Mouse (Mus musculus): Measurements from ENCODE around the gene Camkmt. TPM values are rescaled to one million over a fixed set of nuclear protein-coding genes. Genes with fewer than 3 reads are reported as not detected.

Gene Camkmt
- polyA plus RNA-seq, 1 experiment = 4.8 TPM

DNA sequence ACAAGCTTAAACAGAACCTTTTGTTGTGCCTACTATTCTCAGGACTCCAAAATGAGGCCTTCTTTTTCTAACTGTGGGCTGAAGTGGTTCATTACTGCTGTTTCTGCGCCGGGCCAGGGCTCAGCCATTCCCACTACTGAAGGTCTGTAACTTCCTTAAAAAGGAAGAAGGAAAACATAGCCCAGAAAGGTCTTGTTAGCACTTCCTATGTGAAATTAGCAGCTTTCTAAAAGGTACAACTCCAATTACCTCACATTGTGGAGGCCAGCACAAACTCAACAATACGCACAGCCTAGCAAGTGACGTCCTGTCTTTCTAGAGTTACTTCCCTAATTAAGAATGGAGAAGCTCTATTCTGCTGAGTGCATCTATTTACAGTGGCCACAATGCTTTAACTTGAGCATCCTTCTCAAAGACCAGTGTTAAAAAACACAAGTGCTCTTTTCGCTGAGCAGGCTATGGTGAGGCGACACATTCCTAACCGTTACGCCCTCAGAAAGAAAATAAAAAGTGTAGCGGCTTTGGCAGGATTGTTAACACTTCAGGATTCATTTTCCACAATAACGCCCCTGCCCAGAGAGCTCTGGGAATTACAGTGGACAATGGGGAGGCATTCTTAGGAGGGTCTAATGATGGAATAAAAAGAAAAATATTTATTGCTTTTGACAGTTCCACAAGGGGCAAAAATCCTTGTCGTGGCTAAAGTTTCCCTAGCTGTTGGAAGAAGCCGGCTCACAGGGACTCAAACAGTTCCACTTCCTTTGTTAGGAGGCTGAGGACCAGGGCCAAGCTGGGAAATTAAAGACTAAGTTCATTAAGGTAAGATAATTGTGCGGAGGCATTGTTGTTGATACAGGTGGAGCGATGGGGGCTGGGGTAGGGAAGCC is 398.5 kb downstream of the Camkmt start:
- no peak overlapping the region for H3K27ac ChIP-seq (ENCODE audit: control insufficient read depth, insufficient read depth, low read depth, low read length)
- TF ChIP-seq CTCF (IDR thresholded peaks at IDR 0.05; ENCODE audit: control insufficient read depth, insufficient read depth, insufficient replicate concordance, low read depth, low read length) (no peak), POLR2A (IDR thresholded peaks at IDR 0.05; ENCODE audit: control insufficient read depth, low read depth, low read length) (no peak)
- H3K4me3 ChIP-seq (ENCODE audit: control insufficient read depth, low read depth, low read length) = no peak overlapping the region
- peaks cover 12% of the 10 kb centered on the region for H3K4me1 ChIP-seq (ENCODE audit: control insufficient read depth, insufficient read depth, low read length)
- no peaks in the 10 kb centered on the region for H3K36me3 ChIP-seq (ENCODE audit: control insufficient read depth, insufficient read depth, low read length)
- peaks cover 10% of the 10 kb centered on the region for H3K27me3 ChIP-seq (ENCODE audit: control insufficient read depth, insufficient read depth, low read length)

DNA sequence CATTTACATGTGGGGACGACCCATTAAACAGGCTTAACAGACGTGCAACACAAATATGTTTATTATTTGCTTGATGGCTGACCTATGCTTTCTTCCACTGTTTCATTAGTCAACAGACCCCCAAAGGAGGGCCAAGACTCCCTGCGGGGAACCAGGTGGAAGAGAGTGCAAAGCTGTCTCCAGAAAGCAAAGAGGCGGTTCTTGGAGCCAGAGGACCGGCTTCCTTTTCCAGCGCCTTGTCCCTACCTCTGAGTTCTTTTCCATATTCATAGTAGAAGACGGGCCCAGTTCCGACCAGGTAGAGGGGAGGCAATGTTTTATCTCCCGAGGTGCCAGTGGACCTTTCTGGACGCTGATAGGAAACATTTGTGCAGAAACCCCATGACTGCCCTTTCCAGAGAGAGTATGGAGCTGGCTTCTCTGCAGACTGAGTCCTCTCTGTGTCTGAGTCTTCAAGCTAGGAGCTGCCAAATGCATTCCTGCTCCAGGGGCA is 399.2 kb downstream of the Camkmt start:
- Histone ChIP-seq H3K27ac (ENCODE audit: control insufficient read depth, insufficient read depth, low read depth, low read length) (no peak overlapping the region), H3K4me3 (ENCODE audit: control insufficient read depth, low read depth, low read length) (no peak overlapping the region), H3K36me3 (ENCODE audit: control insufficient read depth, insufficient read depth, low read length) (no peaks in the 10 kb centered on the region), H3K27me3 (ENCODE audit: control insufficient read depth, insufficient read depth, low read length) (peaks cover 10% of the 10 kb centered on the region), H3K4me1 (ENCODE audit: control insufficient read depth, insufficient read depth, low read length) (peaks cover 12% of the 10 kb centered on the region)
- TF ChIP-seq POLR2A (IDR thresholded peaks at IDR 0.05; ENCODE audit: control insufficient read depth, low read depth, low read length) (no peak), CTCF (IDR thresholded peaks at IDR 0.05; ENCODE audit: control insufficient read depth, insufficient read depth, insufficient replicate concordance, low read depth, low read length) (no peak)

DNA sequence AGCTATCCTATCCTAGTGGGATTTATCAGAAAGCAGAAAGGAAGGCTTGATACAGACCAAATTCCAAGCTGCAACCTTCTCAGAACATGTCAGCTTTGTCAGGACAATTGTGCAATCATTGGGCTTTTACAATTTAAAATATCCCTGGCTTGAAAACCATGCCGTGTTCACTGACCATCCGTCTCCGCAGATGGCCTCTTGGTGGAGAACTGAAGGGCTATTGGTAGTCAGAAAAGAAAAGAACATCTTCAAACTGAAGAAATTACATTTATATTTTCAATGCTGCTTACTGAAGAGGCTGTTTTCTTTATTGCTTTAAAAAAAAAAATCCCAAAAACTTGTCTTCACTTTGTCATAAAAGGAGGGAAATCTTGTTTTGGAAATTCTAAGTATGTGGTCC is 401.1 kb downstream of the Camkmt start:
- Histone ChIP-seq H3K4me1 (ENCODE audit: control insufficient read depth, insufficient read depth, low read length) (peaks cover 2% of the 10 kb centered on the region), H3K4me3 (ENCODE audit: control insufficient read depth, low read depth, low read length) (no peak overlapping the region), H3K36me3 (ENCODE audit: control insufficient read depth, insufficient read depth, low read length) (no peaks in the 10 kb centered on the region), H3K27me3 (ENCODE audit: control insufficient read depth, insufficient read depth, low read length) (0 out of 2 replicates have a peak, but pooled peaks cover 4% of the 10 kb centered on the region), H3K27ac (ENCODE audit: control insufficient read depth, insufficient read depth, low read depth, low read length) (no peak overlapping the region)
- TF ChIP-seq POLR2A (IDR thresholded peaks at IDR 0.05; ENCODE audit: control insufficient read depth, low read depth, low read length) (no peak), CTCF (IDR thresholded peaks at IDR 0.05; ENCODE audit: control insufficient read depth, insufficient read depth, insufficient replicate concordance, low read depth, low read length) (no peak)

DNA sequence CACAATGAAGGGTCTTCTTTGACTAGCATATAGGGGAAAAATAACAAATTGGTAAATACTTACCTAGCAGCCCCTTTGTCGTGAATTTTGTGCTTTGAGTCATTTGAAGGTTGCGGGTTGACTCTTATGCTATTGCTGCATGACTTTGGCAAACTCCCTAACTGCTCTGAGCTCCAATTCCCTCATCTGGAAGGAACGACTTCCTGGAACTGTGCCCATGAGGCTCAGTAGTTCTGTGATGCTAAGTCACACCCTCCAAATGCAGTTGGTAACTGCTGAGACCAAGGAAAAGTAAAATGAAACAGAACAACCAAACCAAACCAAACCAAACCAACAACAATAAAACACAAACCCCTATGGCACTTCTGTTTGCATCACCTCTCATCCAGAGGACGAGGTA is 403.2 kb downstream of the Camkmt start:
- Histone ChIP-seq H3K4me1 (ENCODE audit: control insufficient read depth, insufficient read depth, low read length) (no peaks in the 10 kb centered on the region), H3K4me3 (ENCODE audit: control insufficient read depth, low read depth, low read length) (no peak overlapping the region), H3K27ac (ENCODE audit: control insufficient read depth, insufficient read depth, low read depth, low read length) (no peak overlapping the region), H3K36me3 (ENCODE audit: control insufficient read depth, insufficient read depth, low read length) (no peaks in the 10 kb centered on the region), H3K27me3 (ENCODE audit: control insufficient read depth, insufficient read depth, low read length) (no peaks in the 10 kb centered on the region)
- TF ChIP-seq POLR2A (IDR thresholded peaks at IDR 0.05; ENCODE audit: control insufficient read depth, low read depth, low read length) (no peak), CTCF (IDR thresholded peaks at IDR 0.05; ENCODE audit: control insufficient read depth, insufficient read depth, insufficient replicate concordance, low read depth, low read length) (no peak)

DNA sequence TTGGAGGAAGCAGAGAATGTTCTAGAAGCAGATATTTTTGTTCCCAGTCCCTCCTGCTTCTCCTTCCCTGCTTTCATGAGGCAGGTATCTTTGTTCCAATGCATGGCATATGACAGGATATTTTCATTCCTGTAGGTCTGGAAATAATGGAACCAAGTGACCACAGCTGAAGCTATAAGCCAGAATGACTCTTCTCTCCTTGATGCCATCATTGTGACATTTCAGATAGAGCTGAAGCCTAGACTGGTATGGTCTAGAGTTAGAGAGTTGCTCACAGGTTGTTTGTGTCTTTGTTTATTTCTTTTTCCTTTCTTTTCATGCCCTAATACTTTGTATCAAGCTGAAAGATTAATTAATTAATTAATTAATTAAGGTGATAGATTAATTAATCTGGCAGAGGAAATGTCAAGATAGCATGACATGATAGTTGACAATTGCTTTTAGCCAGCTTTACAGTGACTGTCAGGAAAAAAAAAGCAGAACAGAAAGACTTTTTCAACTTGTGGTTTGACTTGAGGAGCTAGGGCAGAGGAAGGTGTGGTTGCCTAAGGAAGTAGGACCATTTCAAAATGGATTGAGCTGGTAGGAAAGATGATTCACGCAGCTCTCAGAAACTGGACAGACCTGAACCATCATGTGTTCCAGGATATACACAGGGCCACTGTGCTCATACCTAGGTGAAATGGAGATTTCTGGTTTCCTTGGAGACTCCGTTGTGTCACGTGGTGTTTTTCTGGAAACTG is 404.8 kb downstream of the Camkmt start:
- no peak overlapping the region for H3K4me3 ChIP-seq (ENCODE audit: control insufficient read depth, low read depth, low read length)
- H3K4me1 ChIP-seq (ENCODE audit: control insufficient read depth, insufficient read depth, low read length) = no peaks in the 10 kb centered on the region
- H3K27me3 ChIP-seq (ENCODE audit: control insufficient read depth, insufficient read depth, low read length) = no peaks in the 10 kb centered on the region
- TF ChIP-seq CTCF (IDR thresholded peaks at IDR 0.05; ENCODE audit: control insufficient read depth, insufficient read depth, insufficient replicate concordance, low read depth, low read length) = no peak
- TF ChIP-seq POLR2A (IDR thresholded peaks at IDR 0.05; ENCODE audit: control insufficient read depth, low read depth, low read length) = no peak
- H3K36me3 ChIP-seq (ENCODE audit: control insufficient read depth, insufficient read depth, low read length) = no peaks in the 10 kb centered on the region
- no peak overlapping the region for H3K27ac ChIP-seq (ENCODE audit: control insufficient read depth, insufficient read depth, low read depth, low read length)

DNA sequence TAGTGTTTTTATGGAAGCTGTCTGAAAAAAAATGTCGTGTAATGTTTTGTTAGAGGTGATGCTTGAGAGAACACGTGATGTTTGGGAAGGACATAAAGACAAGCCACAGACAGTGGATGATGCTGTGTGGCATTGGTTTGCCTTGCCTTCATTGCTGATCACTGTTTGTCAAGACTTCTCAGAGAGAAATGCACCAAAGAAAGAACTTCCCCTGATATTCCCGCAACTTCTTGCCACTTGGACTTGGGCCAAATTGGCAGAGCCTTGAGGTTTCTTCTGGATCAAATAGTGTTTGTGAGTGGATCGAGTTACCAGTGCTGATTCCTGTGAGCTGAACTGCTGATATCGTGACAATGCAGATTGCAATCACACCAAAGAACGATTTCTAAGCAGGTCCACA is 405.5 kb downstream of the Camkmt start:
- H3K4me1 ChIP-seq (ENCODE audit: control insufficient read depth, insufficient read depth, low read length) = no peaks in the 10 kb centered on the region
- no peak for TF ChIP-seq POLR2A (IDR thresholded peaks at IDR 0.05; ENCODE audit: control insufficient read depth, low read depth, low read length)
- TF ChIP-seq CTCF (IDR thresholded peaks at IDR 0.05; ENCODE audit: control insufficient read depth, insufficient read depth, insufficient replicate concordance, low read depth, low read length) = no peak
- H3K27me3 ChIP-seq (ENCODE audit: control insufficient read depth, insufficient read depth, low read length) = no peaks in the 10 kb centered on the region
- H3K27ac ChIP-seq (ENCODE audit: control insufficient read depth, insufficient read depth, low read depth, low read length) = no peak overlapping the region
- H3K36me3 ChIP-seq (ENCODE audit: control insufficient read depth, insufficient read depth, low read length) = no peaks in the 10 kb centered on the region
- no peak overlapping the region for H3K4me3 ChIP-seq (ENCODE audit: control insufficient read depth, low read depth, low read length)

DNA sequence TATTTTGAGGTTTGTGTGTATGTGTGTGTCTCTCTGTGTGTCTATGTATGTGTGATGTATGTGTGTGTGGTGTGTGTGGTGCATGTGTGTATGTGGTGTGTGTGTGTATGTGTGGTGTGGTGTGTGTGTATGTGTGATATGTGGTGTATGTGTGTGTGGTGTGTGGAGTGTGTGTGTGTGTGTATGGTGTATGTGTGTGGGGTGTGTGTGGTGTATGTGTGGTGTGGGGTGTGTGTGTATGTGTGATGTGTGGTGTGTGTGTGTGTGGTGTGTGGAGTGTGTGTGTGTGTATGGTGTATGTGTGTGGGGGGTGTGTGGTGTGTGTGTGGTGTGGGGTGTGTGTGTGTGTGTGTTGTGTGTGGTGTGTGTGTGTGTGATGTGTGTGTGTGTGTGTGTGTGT is 414.5 kb downstream of the Camkmt start:
- H3K36me3 ChIP-seq (ENCODE audit: control insufficient read depth, insufficient read depth, low read length) = no peaks in the 10 kb centered on the region
- TF ChIP-seq POLR2A (IDR thresholded peaks at IDR 0.05; ENCODE audit: control insufficient read depth, low read depth, low read length) (no peak), CTCF (IDR thresholded peaks at IDR 0.05; ENCODE audit: control insufficient read depth, insufficient read depth, insufficient replicate concordance, low read depth, low read length) (no peak)
- H3K4me3 ChIP-seq (ENCODE audit: control insufficient read depth, low read depth, low read length) = no peak overlapping the region

More for the DNA sequence above, 414.5 kb downstream of the Camkmt start:
- no peaks in the 10 kb centered on the region for H3K27me3 ChIP-seq (ENCODE audit: control insufficient read depth, insufficient read depth, low read length)
- no peaks in the 10 kb centered on the region for H3K4me1 ChIP-seq (ENCODE audit: control insufficient read depth, insufficient read depth, low read length)
- no peak overlapping the region for H3K27ac ChIP-seq (ENCODE audit: control insufficient read depth, insufficient read depth, low read depth, low read length)
